Comparison of ENCODE assay signal across 25 mouse cellular contexts in genomic region chr3:152204577-152204976, GRCm38 (mm10). TPM values are rescaled to one million over a fixed set of nuclear protein-coding genes. Genes with fewer than 3 reads are reported as not detected.
DNase-seq lines count a peak whose midpoint lies in the region; ATAC-seq and TF ChIP-seq lines count a peak whose summit lies in the region.
"Had no signal": no experiment of that assay in that cellular context is flagged by ENCODE, and none has a peak within 500 bp of the region (broad histone marks: within the 10 kb centered on the region; RNA-seq: fewer than 3 reads in every experiment).

No protein-coding gene starts in this region.

- DNase-seq in heart, postnatal 0 days (ENCODE audit: low spot score) = no peak
- no peak for DNase-seq in heart, adult 9 months (ENCODE audit: low spot score in 2 of 2)
- peak; percentile 45 for DNase-seq in thymus, adult 2 months
- no peak for DNase-seq in spleen, postnatal 36 days (ENCODE audit: low spot score in 2 of 2)
- no peak for DNase-seq in adipocyte (ENCODE audit: low spot score)
- DNase-seq: adrenal gland, postnatal 25 days; cerebellum, adult 9-10 months; gastrocnemius, postnatal 10 days; heart, postnatal 4 days; kidney, adult 18-20 months; liver; lung, postnatal 14 days; right cerebral cortex, postnatal 25 days; spleen, adult 18-20 months had no signal

- peaks cover 10% of the 10 kb centered on the region; the same call in 1 of the 2 replicates for H3K4me1 ChIP-seq in heart, postnatal 0 days (ENCODE audit: control insufficient read depth, insufficient read depth)
- peaks cover 12% of the 10 kb centered on the region; the same call in 1 of the 2 replicates for H3K4me1 ChIP-seq in intestine, embryonic 16.5 days (ENCODE audit: control insufficient read depth, insufficient read depth, low read length)
- H3K4me1 ChIP-seq in thymus, adult 2 months (replicated peaks; ENCODE audit: control insufficient read depth, insufficient read depth, low read length) = peaks cover 9% of the 10 kb centered on the region
- peaks cover 10% of the 10 kb centered on the region for H3K4me1 ChIP-seq in hindbrain, embryonic 13.5 days (replicated peaks)

- no peak for TF ChIP-seq POLR2A in thymus, adult 2 months (IDR thresholded peaks at IDR 0.05; ENCODE audit: control insufficient read depth, extremely low read depth, insufficient read depth, low read length, poor library complexity)

- H3K9me3 ChIP-seq in heart, postnatal 0 days (replicated peaks; ENCODE audit: control insufficient read depth, low read length) = no peaks in the 10 kb centered on the region
- H3K9me3 ChIP-seq in intestine, embryonic 16.5 days (ENCODE audit: control insufficient read depth, low read length) = no peaks in the 10 kb centered on the region
- H3K9me3 ChIP-seq in hindbrain, embryonic 13.5 days = no peaks in the 10 kb centered on the region
- H3K9me3 ChIP-seq: forebrain, embryonic 10.5 days; limb, embryonic 10.5 days; midbrain, embryonic 13.5 days; neural tube, embryonic 12.5 days had no signal

- 58% methylated on average over 3 of the region's 3 CpGs for WGBS in heart, postnatal 0 days
- WGBS in intestine, embryonic 16.5 days = 54% methylated on average over 3 of the region's 3 CpGs
- 16% methylated on average over 3 of the region's 3 CpGs for WGBS in thymus, adult 2 months
- 88% methylated on average over 3 of the region's 3 CpGs for WGBS in hindbrain, embryonic 13.5 days

- peaks cover 4% of the 10 kb centered on the region; the same call in 1 of the 2 replicates for H3K36me3 ChIP-seq in heart, postnatal 0 days (replicated peaks; ENCODE audit: control insufficient read depth, insufficient read depth, low read length)
- no peaks in the 10 kb centered on the region for H3K36me3 ChIP-seq in intestine, embryonic 16.5 days (ENCODE audit: control insufficient read depth, insufficient read depth, low read length)
- H3K36me3 ChIP-seq in thymus, adult 2 months (ENCODE audit: control insufficient read depth, insufficient read depth, low read length) = no peaks in the 10 kb centered on the region
- 0 out of 2 replicates have a peak, but pooled peaks cover 5% of the 10 kb centered on the region for H3K36me3 ChIP-seq in hindbrain, embryonic 13.5 days
- H3K36me3 ChIP-seq: midbrain, embryonic 13.5 days; neural tube, embryonic 12.5 days had no signal

- no peak overlapping the region; the same call in 1 of the 2 replicates for H3K4me2 ChIP-seq in heart, postnatal 0 days (ENCODE audit: low read depth, low read length)
- H3K4me2 ChIP-seq in intestine, embryonic 16.5 days (ENCODE audit: low read depth, low read length) = no peak overlapping the region
- H3K4me2 ChIP-seq in hindbrain, embryonic 13.5 days = no peak overlapping the region
- H3K4me2 ChIP-seq: midbrain, embryonic 13.5 days; neural tube, embryonic 12.5 days had no signal

- no peak for TF ChIP-seq EP300 in heart, postnatal 0 days (IDR thresholded peaks at IDR 0.05; ENCODE audit: low read depth)

- no peak for TF ChIP-seq CTCF in heart, postnatal 0 days (IDR thresholded peaks at IDR 0.05; ENCODE audit: low read depth)
- TF ChIP-seq CTCF in thymus, adult 2 months (IDR thresholded peaks at IDR 0.05; ENCODE audit: borderline replicate concordance, control insufficient read depth, extremely low read depth, insufficient read depth, low read length, poor library complexity) = no peak

- no peaks in the 10 kb centered on the region for H3K27me3 ChIP-seq in heart, postnatal 0 days (ENCODE audit: control insufficient read depth, insufficient read depth, low read length)
- no peaks in the 10 kb centered on the region for H3K27me3 ChIP-seq in intestine, embryonic 16.5 days (replicated peaks; ENCODE audit: control insufficient read depth, insufficient read depth, low read length)
- no peaks in the 10 kb centered on the region for H3K27me3 ChIP-seq in thymus, adult 2 months (ENCODE audit: control insufficient read depth, insufficient read depth, low read length)
- no peaks in the 10 kb centered on the region for H3K27me3 ChIP-seq in hindbrain, embryonic 13.5 days
- H3K27me3 ChIP-seq: CH12.LX; midbrain, embryonic 13.5 days; neural tube, embryonic 12.5 days had no signal

- no peak overlapping the region for H3K4me3 ChIP-seq in heart, postnatal 0 days (ENCODE audit: low read depth, low read length)
- no peak overlapping the region for H3K4me3 ChIP-seq in intestine, embryonic 16.5 days (ENCODE audit: low read length)
- no peak overlapping the region for H3K4me3 ChIP-seq in thymus, adult 2 months (ENCODE audit: control insufficient read depth, insufficient read depth, low read length)
- H3K4me3 ChIP-seq in hindbrain, embryonic 13.5 days = no peak overlapping the region
- H3K4me3 ChIP-seq: forebrain, embryonic 10.5 days; limb, embryonic 10.5 days; midbrain, embryonic 13.5 days; neural tube, embryonic 12.5 days had no signal

- H3K9ac ChIP-seq in heart, postnatal 0 days (replicated peaks; ENCODE audit: low read depth, low read length) = no peak overlapping the region
- no peak overlapping the region for H3K9ac ChIP-seq in intestine, embryonic 16.5 days (ENCODE audit: low read depth, low read length)
- no peak overlapping the region for H3K9ac ChIP-seq in hindbrain, embryonic 13.5 days
- H3K9ac ChIP-seq: midbrain, embryonic 13.5 days; neural tube, embryonic 12.5 days had no signal

- H3K27ac ChIP-seq in heart, postnatal 0 days (ENCODE audit: low read depth) = peak overlapping the region; percentile 53; the same call in 1 of the 2 replicates
- no peak overlapping the region for H3K27ac ChIP-seq in intestine, embryonic 16.5 days (ENCODE audit: low read length)
- H3K27ac ChIP-seq in thymus, adult 2 months (ENCODE audit: control insufficient read depth, insufficient read depth, low read length) = peak overlapping the region; percentile 96; the same call in 1 of the 2 replicates
- H3K27ac ChIP-seq in hindbrain, embryonic 13.5 days = no peak overlapping the region
- H3K27ac ChIP-seq: forebrain, embryonic 10.5 days; kidney, postnatal 0 days; limb, embryonic 10.5 days; midbrain, embryonic 13.5 days; neural tube, embryonic 12.5 days had no signal

- ATAC-seq in heart, postnatal 0 days (ENCODE audit: insufficient read depth, low read depth) = no peak
- peak; percentile 75 for ATAC-seq in intestine, embryonic 16.5 days
- ATAC-seq in hindbrain, embryonic 13.5 days (ENCODE audit: low FRiP score) = no peak
- ATAC-seq: forebrain, embryonic 16.5 days; hindbrain, embryonic 16.5 days; midbrain, embryonic 13.5 days had no signal

RNA-seq across cellular contexts. Expression of gene Dnajb4, which starts 5.5 kb away (rescaled TPM):
- total RNA-seq in heart, postnatal 0 days (2014; rRNA removed; ENCODE audit: low replicate concordance) = 52.9 and 54.5 TPM in 2 replicates
- 60.1 TPM in 2 replicates for polyA plus RNA-seq in heart, postnatal 0 days (2015; fragmentation: Nextera tagmentation; extraction: Ambion mirVana)
- 21.7 and 23.2 TPM in 2 replicates for polyA plus RNA-seq in intestine, embryonic 16.5 days (2015; fragmentation: Nextera tagmentation; extraction: Ambion mirVana)
- polyA plus RNA-seq in thymus, adult 2 months (2012; rRNA removed) = 8.6 and 9.2 TPM in 2 replicates
- 37.0 and 37.5 TPM in 2 replicates for polyA plus RNA-seq in hindbrain, embryonic 13.5 days (2015; fragmentation: Nextera tagmentation; extraction: Ambion mirVana)

RNA-seq across cellular contexts. Expression of gene Fubp1, which starts 5.6 kb away (rescaled TPM):
- 71.2 and 131 TPM in 2 replicates for total RNA-seq in heart, postnatal 0 days (2014; rRNA removed; ENCODE audit: low replicate concordance)
- polyA plus RNA-seq in heart, postnatal 0 days (2015; fragmentation: Nextera tagmentation; extraction: Ambion mirVana) = 72.9 and 80.7 TPM in 2 replicates
- polyA plus RNA-seq in intestine, embryonic 16.5 days (2015; fragmentation: Nextera tagmentation; extraction: Ambion mirVana) = 143 and 157 TPM in 2 replicates
- polyA plus RNA-seq in thymus, adult 2 months (2012; rRNA removed) = 247 and 254 TPM in 2 replicates
- polyA plus RNA-seq in hindbrain, embryonic 13.5 days (2015; fragmentation: Nextera tagmentation; extraction: Ambion mirVana) = 297 and 299 TPM in 2 replicates

RNA-seq across cellular contexts. Expression of gene Gipc2, which starts 38.5 kb away (rescaled TPM):
- total RNA-seq in heart, postnatal 0 days (2014; rRNA removed; ENCODE audit: low replicate concordance) = not detected in 2 replicates
- 3.3 and 3.6 TPM in 2 replicates for polyA plus RNA-seq in heart, postnatal 0 days (2015; fragmentation: Nextera tagmentation; extraction: Ambion mirVana)
- polyA plus RNA-seq in intestine, embryonic 16.5 days (2015; fragmentation: Nextera tagmentation; extraction: Ambion mirVana) = 244 TPM in 2 replicates
- 3.2 and 4.0 TPM in 2 replicates for polyA plus RNA-seq in thymus, adult 2 months (2012; rRNA removed)
- polyA plus RNA-seq in hindbrain, embryonic 13.5 days (2015; fragmentation: Nextera tagmentation; extraction: Ambion mirVana) = 8.4 and 9.2 TPM in 2 replicates
- total RNA-seq: granulocyte monocyte progenitor cell, adult 5-6 weeks had no signal

Comparison
In these comparisons a context has a peak if more than half of its experiments do, and no peak if none do; other contexts are left out.
1. H3K27ac ChIP-seq: peak in heart, postnatal 0 days (single experiment) and thymus, adult 2 months (single experiment); none in intestine, embryonic 16.5 days (single experiment) and hindbrain, embryonic 13.5 days (single experiment).
2. RNA of gene Gipc2, which starts 38.5 kb away (polyA plus RNA-seq): 244 TPM in intestine, embryonic 16.5 days; 8.4 to 9.2 TPM in hindbrain, embryonic 13.5 days, 3.2 to 4.0 TPM in thymus, adult 2 months and 3.3 to 3.6 TPM in heart, postnatal 0 days; every median in the first group is over 10 times any median in the second.